Mouse (Mus musculus) heart, postnatal 0 days (tissue): ENCODE results near the gene B9d2. TPM values are rescaled to one million over a fixed set of nuclear protein-coding genes. Genes with fewer than 3 reads are reported as not detected.
A peak's percentile ranks its signal among the peaks of the same experiment; 100 is the strongest.

Experiments
- ATAC-seq: fragments of 200-750 bp; cut with Nextera tagmentation; 2 replicates; pipeline ENCODE4 v1.8.0; 2017; ENCODE audit warnings: low read depth, moderate number of reproducible peaks, moderate library complexity; ENCODE audit not compliant: insufficient read depth
- DNase-seq: peaks from one replicate; pipeline ENCODE4 v3.0.0-alpha.2; 2016; ENCODE audit warnings: low spot score
- H3K27ac ChIP-seq: fragments of 300-500 bp; sonication (generic); 2 replicates; pipeline ENCODE4 v1.5.1; 2014; ENCODE audit warnings: low read depth, mild to moderate bottlenecking
- H3K27me3 ChIP-seq: fragments of 300-500 bp; sonication (generic); 2 replicates; pipeline ENCODE4 v1.6.1; 2014; ENCODE audit warnings: low read length, mixed read lengths; ENCODE audit not compliant: control insufficient read depth, insufficient read depth
- H3K36me3 ChIP-seq: fragments of 300-500 bp; sonication (generic); replicated peaks from 2 replicates; pipeline ENCODE4 v1.6.1; 2014; ENCODE audit warnings: low read length, mixed read lengths; ENCODE audit not compliant: control insufficient read depth, insufficient read depth
- H3K4me1 ChIP-seq: fragments of 300-500 bp; sonication (generic); 2 replicates; pipeline ENCODE4 v1.6.1; 2014; ENCODE audit warnings: antibody characterized with exemption; ENCODE audit not compliant: control insufficient read depth, insufficient read depth
- H3K4me2 ChIP-seq: fragments of 300-500 bp; sonication (generic); 2 replicates; pipeline ENCODE4 v1.6.1; 2014; ENCODE audit warnings: low read depth, mild to moderate bottlenecking, low read length, moderate library complexity
- H3K4me3 ChIP-seq: fragments of 300-500 bp; sonication (generic); 2 replicates; pipeline ENCODE4 v1.5.1; 2014; ENCODE audit warnings: low read depth, low read length
- H3K9ac ChIP-seq: fragments of 300-500 bp; sonication (generic); replicated peaks from 2 replicates; pipeline ENCODE4 v1.6.1; 2014; ENCODE audit warnings: low read depth, low read length, mixed read lengths
- H3K9me3 ChIP-seq: fragments of 300-500 bp; sonication (generic); replicated peaks from 2 replicates; pipeline ENCODE4 v1.6.1; 2016; ENCODE audit warnings: low read length; ENCODE audit not compliant: control insufficient read depth
- CTCF ChIP-seq: IDR thresholded peaks from 2 replicates; pipeline ENCODE4 v1.5.1; 2016; ENCODE audit warnings: antibody characterized with exemption, control low read depth, low read depth
- EP300 ChIP-seq: IDR thresholded peaks from 2 replicates; pipeline ENCODE4 v1.6.1; 2016; ENCODE audit warnings: antibody characterized with exemption, low read depth
- WGBS: fragments of 180-500 bp; shearing (Covaris S2); extraction: QIAGEN DNeasy Blood & Tissue Kit; methylation state at CpG from one replicate; pipeline ENCODE4 v1.1.7; 2014; 5-methylcytosine and 5-hydroxymethylcytosine counted together
- polyA plus RNA-seq: library from polyadenylated mRNA; unstranded; fragments of >200 nt; fragmentation: Nextera tagmentation; extraction: Ambion mirVana; gene quantifications from 2 replicates; pipeline ENCODE4 v1.2.1, GENCODE M21; 2015
- total RNA-seq: library from RNA; depleted of rRNA; stranded (reverse); fragments of >200 nt; gene quantifications from 2 replicates; pipeline ENCODE4 v1.2.3, GENCODE M21; 2014; ENCODE audit warnings: low replicate concordance

B9d2 gene
- total and polyA plus RNA-seq, 2 experiments from 2014 or later, result 5.0 to 26.5 TPM

DNA sequence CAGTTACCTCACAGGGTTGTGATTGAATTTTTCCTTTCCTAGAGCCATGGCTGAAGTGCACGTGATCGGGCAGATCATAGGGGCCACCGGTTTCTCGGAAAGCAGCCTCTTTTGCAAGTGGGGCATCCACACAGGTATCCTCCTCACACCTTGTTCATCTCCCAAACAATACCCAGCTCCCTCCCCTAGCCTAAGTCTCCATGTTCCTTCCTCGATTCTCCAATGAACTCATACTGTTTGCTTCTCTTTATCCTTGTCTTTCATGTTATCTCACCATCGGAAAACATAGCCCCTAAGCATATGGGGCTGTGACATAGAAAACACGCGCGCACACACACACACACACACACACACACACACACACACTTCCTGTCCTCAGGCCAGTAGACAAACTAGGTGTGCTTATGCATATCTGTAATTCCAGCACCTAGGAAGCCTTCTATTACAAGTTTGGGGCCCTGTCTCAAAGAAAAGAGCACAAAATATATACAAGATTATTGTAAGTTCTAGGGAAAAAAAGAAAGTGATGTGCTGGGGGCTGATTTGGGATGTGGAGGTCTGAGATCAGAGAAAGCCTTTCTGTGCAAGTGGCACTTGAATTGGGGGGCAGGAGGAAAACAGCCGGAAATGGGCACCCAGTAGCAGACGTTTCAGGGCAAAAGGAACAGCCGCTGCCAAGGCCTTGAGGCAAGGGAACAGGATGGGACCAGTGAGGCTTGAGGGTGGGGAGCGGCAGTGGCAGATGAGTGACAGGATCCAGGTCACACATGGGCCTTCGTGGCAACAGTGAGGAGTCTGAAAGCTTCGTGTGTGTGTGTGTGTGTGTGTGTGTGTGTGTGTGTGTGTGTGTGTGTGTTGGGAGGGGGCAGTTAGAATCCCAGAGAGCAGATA lies 1.0 kb downstream of the B9d2 start:
- Histone ChIP-seq H3K27ac (peak overlapping the region; percentile 6; the same call in 1 of the 2 replicates), H3K27me3 (no peaks in the 10 kb centered on the region), H3K9me3 (no peaks in the 10 kb centered on the region), H3K4me1 (peaks cover 13% of the 10 kb centered on the region; the same call in 1 of the 2 replicates), H3K9ac (no peak overlapping the region), H3K36me3 (no peaks in the 10 kb centered on the region), H3K4me2 (peak overlapping the region; percentile 65), H3K4me3 (peak overlapping the region; percentile 64)
- ATAC-seq (no peak), DNase-seq (no peak)
- WGBS, result 46% methylated on average over 14 of the region's 15 CpGs
- TF ChIP-seq CTCF, result no peak

DNA sequence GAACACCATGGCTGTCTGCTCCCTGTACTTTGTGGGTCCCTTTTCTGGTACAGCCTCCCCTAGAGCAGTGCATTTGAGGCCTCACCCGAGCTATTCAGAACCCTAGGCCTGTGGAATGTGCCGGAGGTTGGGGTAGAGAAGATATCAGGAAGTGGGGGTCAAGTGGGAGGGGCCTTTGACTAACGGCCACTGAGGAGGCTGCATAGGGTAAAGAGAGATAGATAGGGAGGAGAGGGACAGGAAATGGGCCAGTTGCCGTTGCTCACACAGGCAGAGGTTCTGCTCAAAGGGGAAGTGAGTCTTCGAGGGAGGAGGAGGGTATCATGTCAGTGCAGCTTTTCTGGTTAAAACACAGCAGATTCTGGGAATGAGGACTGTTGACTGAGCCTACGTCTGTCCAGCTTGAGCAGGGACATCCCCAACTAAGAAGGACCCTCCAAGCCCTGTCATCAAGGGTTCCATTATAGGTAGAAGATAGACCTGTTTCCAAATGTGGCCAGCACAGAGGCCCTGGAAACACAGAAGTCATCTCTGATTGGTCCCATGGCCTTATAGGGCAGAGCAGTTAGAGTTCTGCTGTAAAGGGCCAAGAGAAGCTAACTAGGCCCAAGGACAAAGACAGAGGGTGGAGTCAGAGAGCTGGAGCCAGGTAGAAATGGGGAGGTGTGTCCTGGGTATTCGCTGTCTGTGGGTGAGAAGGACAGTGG lies 3.0 kb downstream of the B9d2 start:
- TF ChIP-seq CTCF (no peak), EP300 (no peak)
- Histone ChIP-seq H3K4me3 (no peak overlapping the region), H3K27me3 (no peaks in the 10 kb centered on the region), H3K9ac (no peak overlapping the region), H3K4me1 (peaks cover 9% of the 10 kb centered on the region; the same call in 1 of the 2 replicates), H3K27ac (peak overlapping the region; percentile 5; the same call in 1 of the 2 replicates), H3K4me2 (no peak overlapping the region), H3K9me3 (no peaks in the 10 kb centered on the region), H3K36me3 (no peaks in the 10 kb centered on the region)
- DNase-seq (no peak), ATAC-seq (no peak)
- 46% methylated on average over 7 of the region's 7 CpGs for WGBS

DNA sequence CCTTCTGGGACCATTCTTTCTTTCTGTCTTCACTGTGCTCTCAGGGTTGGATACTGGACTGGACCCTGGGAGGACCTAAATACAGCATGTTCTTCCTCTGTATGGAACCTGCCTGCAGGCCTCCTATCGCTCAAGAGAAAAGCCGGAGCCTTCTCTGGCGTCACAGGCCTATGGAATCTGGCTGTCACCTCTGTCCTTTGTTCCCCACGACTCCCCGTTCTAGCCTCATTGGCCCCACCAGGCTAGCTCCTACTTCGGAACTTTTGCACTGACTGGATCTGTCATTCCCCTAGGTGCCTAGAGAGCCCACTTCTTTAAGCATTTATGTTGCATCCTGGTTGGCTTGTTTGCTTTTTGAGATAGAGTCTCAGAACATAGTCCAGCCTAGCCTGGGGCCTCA lies 4.1 kb downstream of the B9d2 start:
- ATAC-seq (no peak), DNase-seq (no peak)
- Histone ChIP-seq H3K4me3 (no peak overlapping the region), H3K27ac (no peak overlapping the region), H3K4me2 (no peak overlapping the region), H3K9ac (no peak overlapping the region), H3K4me1 (peaks cover 9% of the 10 kb centered on the region; the same call in 1 of the 2 replicates), H3K36me3 (no peaks in the 10 kb centered on the region), H3K27me3 (no peaks in the 10 kb centered on the region), H3K9me3 (no peaks in the 10 kb centered on the region)
- 81% methylated on average over 6 of the region's 6 CpGs for WGBS
- no peak for TF ChIP-seq CTCF
- TF ChIP-seq EP300, result no peak

DNA sequence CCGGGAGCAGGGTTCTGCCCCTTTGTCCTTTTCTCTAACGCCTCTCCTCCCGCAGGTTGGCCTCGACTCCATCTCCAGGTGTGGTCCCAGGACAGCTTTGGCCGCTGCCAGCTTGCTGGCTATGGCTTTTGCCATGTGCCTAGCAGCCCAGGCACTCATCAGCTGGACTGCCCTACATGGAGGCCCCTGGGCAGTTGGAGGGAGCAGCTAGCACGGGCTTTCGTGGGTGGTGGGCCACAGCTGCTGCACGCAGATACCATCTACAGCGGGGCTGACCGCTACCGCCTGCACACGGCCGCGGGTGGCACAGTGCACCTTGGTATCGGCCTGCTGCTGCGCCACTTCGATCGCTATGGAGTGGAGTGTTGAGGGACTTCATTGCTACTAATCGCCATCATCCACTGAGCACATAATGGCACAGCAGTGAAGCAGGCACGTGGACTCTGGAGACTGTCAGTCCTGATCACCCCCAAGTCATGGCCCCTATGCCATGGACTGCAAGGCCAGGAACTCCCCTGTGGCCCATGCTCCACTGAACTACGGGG lies 5.4 kb downstream of the B9d2 start:
- TF ChIP-seq EP300 (no peak), CTCF (no peak)
- no peaks in the 10 kb centered on the region for H3K9me3 ChIP-seq
- no peak for ATAC-seq
- H3K4me2 ChIP-seq, result peak overlapping the region; percentile 79
- no peak overlapping the region for H3K9ac ChIP-seq
- H3K4me1 ChIP-seq, result peaks cover 9% of the 10 kb centered on the region; the same call in 1 of the 2 replicates
- no peak overlapping the region for H3K27ac ChIP-seq
- WGBS, result 76% methylated on average over 21 of the region's 21 CpGs
- H3K36me3 ChIP-seq, result no peaks in the 10 kb centered on the region
- DNase-seq, result no peak
- H3K4me3 ChIP-seq, result peak overlapping the region; percentile 84; the same call in 1 of the 2 replicates
- no peaks in the 10 kb centered on the region for H3K27me3 ChIP-seq

DNA sequence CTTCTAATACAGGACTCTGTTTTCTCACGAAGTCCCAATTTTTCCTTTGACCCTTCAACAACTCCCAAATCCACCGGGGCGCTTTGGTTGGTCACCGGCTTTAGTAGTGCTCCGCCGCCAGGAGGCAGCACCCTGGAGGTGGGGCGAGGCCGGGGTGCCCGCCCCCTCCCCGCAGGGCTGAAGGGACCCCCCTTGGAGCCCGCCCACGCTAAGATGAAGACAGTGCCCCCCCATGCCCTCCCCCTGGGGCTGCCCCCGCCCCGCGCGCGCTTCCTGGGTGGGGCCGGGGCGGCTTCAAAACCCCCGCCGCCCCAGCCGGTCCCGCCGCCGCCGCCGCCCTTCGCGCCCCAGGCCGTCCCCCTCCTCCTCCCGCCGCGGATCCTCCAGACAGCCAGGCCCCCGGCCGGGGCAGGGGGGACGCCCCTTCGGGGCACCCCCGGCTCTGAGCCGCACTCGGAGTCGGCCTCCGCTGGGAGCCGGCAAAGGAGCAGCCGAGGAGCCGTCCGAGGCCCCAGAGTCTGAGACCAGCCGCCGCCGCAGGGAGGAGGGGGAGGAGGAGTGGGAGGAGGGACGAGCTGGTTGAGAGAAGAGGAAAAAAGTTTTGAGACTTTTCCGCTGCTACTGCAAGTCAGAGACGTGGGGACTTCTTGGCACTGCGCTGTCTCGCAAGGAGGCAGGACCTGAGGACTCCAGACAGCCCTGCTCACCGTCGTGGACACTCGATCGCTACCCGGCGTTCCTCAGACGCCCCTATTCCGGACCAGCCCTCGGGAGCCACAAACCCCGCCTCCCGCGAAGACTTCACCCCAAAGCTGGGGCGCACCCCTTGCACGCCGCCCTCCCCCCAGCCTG lies 6.3 kb downstream of the B9d2 start, which contains the start of gene Tgfb1:
Gene Tgfb1 (plus strand): TSS at position 323 of the 852 bp plus-strand sequence.
- 1% methylated on average over 57 of the region's 69 CpGs for WGBS
- no peaks in the 10 kb centered on the region for H3K27me3 ChIP-seq
- no peaks in the 10 kb centered on the region for H3K9me3 ChIP-seq
- DNase-seq (peak; percentile 71), ATAC-seq (peak; percentile 50)
- TF ChIP-seq EP300, result no peak
- peak; percentile 57 for TF ChIP-seq CTCF
- H3K9ac ChIP-seq, result peak within 1 kb of the TSS; percentile 71
- peak within 1 kb of the TSS; percentile 84 for H3K4me3 ChIP-seq
- H3K4me2 ChIP-seq, result peak within 1 kb of the TSS; percentile 79
- peak within 1 kb of the TSS; percentile 87 for H3K27ac ChIP-seq
- H3K4me1 ChIP-seq, result peaks cover 4% of the 10 kb centered on the region; the same call in 1 of the 2 replicates
- no peaks in the 10 kb centered on the region for H3K36me3 ChIP-seq
